Mouse (Mus musculus) midbrain, embryonic 13.5 days (tissue): ENCODE data around the gene Dlx5. TPM values are rescaled to one million over a fixed set of nuclear protein-coding genes. Genes with fewer than 3 reads are reported as not detected.

Experiments used
- polyA plus RNA-seq: library from polyadenylated mRNA; unstranded; fragments of >200 nt; fragmentation: Nextera tagmentation; extraction: Ambion mirVana; gene quantifications from 2 replicates; pipeline ENCODE4 v1.2.1, GENCODE M21; 2015

Dlx5 gene
- polyA plus RNA-seq, 1 experiment from 2014 or later: 22.4 TPM

Other genes with a start within 250 kb of the Dlx5 start
- 3.1 and 4.4 TPM in 2 replicates for gene Dlx6, start 18.8 kb downstream of the Dlx5 start, polyA plus RNA-seq
- 7.1 and 8.5 TPM in 2 replicates for gene Sdhaf3, start 73.9 kb upstream of the Dlx5 start, polyA plus RNA-seq